Mouse (Mus musculus): ENCODE data around the gene Sh3pxd2a. TPM values are rescaled to one million over a fixed set of nuclear protein-coding genes. Genes with fewer than 3 reads are reported as not detected.

Sh3pxd2a gene
- polyA plus RNA-seq, 1 experiment from 2014 or later = 6.4 TPM

DNA sequence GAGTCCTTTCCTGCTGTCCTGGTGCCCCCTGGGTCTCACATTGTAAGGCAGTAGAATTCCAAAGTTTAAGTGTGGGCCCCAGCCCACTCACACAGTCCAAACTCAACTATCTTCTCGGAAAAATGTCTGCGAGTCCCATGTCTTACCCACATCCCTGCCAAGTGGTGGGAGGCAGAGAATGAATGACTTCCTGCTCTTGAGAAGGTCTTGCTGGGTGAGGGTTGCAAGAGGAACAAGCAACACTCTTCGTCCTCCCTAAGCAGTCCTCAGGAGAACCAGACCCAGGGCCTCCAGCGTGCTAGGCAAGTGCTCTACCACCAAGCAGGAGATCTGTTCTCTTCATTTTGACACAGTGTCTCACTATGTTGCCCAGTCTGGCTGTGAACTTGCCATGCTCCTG, 222.0 kb downstream of the Sh3pxd2a start:
- Histone ChIP-seq H3K27me3 (no peaks in the 10 kb centered on the region), H3K4me1 (peaks cover 16% of the 10 kb centered on the region), H3K27ac (no peak overlapping the region), H3K9me3 (replicated peaks) (no peaks in the 10 kb centered on the region), H3K36me3 (no peaks in the 10 kb centered on the region), H3K4me2 (no peak overlapping the region), H3K4me3 (replicated peaks) (no peak overlapping the region), H3K9ac (no peak overlapping the region)
- ATAC-seq (replicated peaks; ENCODE audit: low FRiP score) = no peak
- WGBS = 82% methylated on average over 4 of the region's 4 CpGs

DNA sequence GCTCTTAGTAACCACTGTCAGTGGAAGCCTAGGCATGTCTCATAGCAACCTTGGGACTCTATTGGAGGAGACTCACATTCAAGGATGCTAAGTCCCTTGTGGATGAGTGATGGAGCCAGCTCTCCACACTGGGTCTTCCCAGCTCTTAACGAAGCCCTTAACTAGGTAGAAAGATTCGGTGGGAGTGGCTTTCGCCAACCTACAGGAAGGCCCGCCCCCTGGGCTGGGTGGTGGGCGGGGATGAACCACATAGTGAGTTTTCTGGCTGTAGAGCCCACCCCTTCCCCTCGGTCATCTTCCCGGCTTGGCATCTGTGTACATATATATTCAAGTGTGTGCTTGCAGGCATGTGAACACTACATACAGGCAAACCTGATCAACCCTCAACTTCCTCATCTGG, 223.2 kb downstream of the Sh3pxd2a start:
- Histone ChIP-seq H3K4me3 (replicated peaks) (peak overlapping the region; percentile 41), H3K27ac (no peak overlapping the region), H3K9ac (no peak overlapping the region), H3K9me3 (replicated peaks) (no peaks in the 10 kb centered on the region), H3K27me3 (no peaks in the 10 kb centered on the region), H3K4me1 (peaks cover 16% of the 10 kb centered on the region), H3K36me3 (no peaks in the 10 kb centered on the region), H3K4me2 (peak overlapping the region; percentile 57)
- 68% methylated on average over 7 of the region's 7 CpGs for WGBS
- no peak for ATAC-seq (replicated peaks; ENCODE audit: low FRiP score)

GRCm38 (mm10) chr19:47240076-47240475, 224.1 kb downstream of the Sh3pxd2a start:
- Histone ChIP-seq H3K9ac (peak overlapping the region; percentile 29; the same call in 1 of the 2 replicates), H3K36me3 (no peaks in the 10 kb centered on the region), H3K4me3 (replicated peaks) (peak overlapping the region; percentile 41), H3K9me3 (replicated peaks) (no peaks in the 10 kb centered on the region), H3K27me3 (no peaks in the 10 kb centered on the region), H3K4me1 (peaks cover 16% of the 10 kb centered on the region), H3K27ac (no peak overlapping the region), H3K4me2 (peak overlapping the region; percentile 57)
- WGBS = 29% methylated on average over 12 of the region's 12 CpGs
- peak; percentile 87 for ATAC-seq (replicated peaks; ENCODE audit: low FRiP score)

GRCm38 (mm10) chr19:47233087-47233486, 231.1 kb downstream of the Sh3pxd2a start:
- Histone ChIP-seq H3K4me3 (replicated peaks) (no peak overlapping the region), H3K9me3 (replicated peaks) (no peaks in the 10 kb centered on the region), H3K4me1 (peaks cover 18% of the 10 kb centered on the region), H3K9ac (no peak overlapping the region), H3K27ac (no peak overlapping the region), H3K4me2 (no peak overlapping the region), H3K27me3 (no peaks in the 10 kb centered on the region), H3K36me3 (no peaks in the 10 kb centered on the region)
- WGBS = 93% methylated on average over 3 of the region's 3 CpGs
- ATAC-seq (replicated peaks; ENCODE audit: low FRiP score) = no peak

- Histone ChIP-seq H3K27me3 (no peaks in the 10 kb centered on the region), H3K9me3 (replicated peaks) (no peaks in the 10 kb centered on the region), H3K4me2 (no peak overlapping the region), H3K4me1 (peaks cover 20% of the 10 kb centered on the region), H3K36me3 (no peaks in the 10 kb centered on the region), H3K9ac (no peak overlapping the region), H3K27ac (no peak overlapping the region), H3K4me3 (replicated peaks) (no peak overlapping the region)
- no peak for ATAC-seq (replicated peaks; ENCODE audit: low FRiP score)
- 89% methylated on average over 5 of the region's 5 CpGs for WGBS
These were observed 231.9 kb downstream of the Sh3pxd2a start for GRCm38 (mm10) chr19:47232077-47232865.

DNA sequence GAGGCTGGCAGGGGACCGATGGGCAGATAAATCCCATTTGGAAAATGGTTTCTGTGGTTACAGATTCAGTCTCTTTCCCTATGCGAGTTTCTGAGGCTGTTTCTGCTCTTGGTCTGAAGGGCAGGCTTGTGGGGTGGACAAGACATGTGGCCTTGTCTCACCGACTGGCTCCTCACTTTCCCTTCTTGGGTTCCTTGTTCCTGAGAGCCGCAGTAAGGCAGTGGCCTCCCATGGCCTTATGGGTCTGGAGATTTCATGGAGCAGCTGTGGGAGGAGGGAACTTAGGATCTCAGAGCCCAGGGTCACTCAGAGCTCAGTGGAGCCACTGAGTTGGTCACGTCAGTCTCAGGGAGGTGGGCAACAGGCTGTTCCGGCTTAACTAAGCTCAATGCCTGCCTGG, 232.8 kb downstream of the Sh3pxd2a start:
- no peak for ATAC-seq (replicated peaks; ENCODE audit: low FRiP score)
- 87% methylated on average over 6 of the region's 6 CpGs for WGBS

DNA sequence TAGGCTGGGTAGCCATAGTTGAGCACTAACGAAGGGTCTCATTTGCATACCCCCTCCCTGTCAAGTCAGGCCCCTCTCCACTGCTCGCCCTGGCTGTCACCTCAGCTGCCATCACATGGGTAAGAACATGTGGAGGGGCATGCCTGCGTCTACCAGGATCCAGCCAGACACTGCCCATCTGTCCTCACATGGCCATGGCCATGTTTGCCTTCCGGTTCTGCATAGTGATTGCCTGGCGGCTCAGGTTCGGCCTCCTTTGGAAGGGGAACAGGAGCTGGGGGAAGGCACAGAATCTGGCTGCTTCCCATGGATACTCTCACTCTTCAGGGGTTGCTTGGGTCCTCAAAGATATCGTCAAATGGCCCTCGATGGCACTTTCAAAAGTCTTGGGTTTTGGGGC, 233.5 kb downstream of the Sh3pxd2a start:
- H3K27me3 ChIP-seq = no peaks in the 10 kb centered on the region
- H3K9ac ChIP-seq = no peak overlapping the region
- no peak overlapping the region for H3K4me2 ChIP-seq
- H3K27ac ChIP-seq = no peak overlapping the region
- no peak overlapping the region for H3K4me3 ChIP-seq (replicated peaks)
- ATAC-seq (replicated peaks; ENCODE audit: low FRiP score) = no peak
- H3K36me3 ChIP-seq = no peaks in the 10 kb centered on the region
- peaks cover 20% of the 10 kb centered on the region for H3K4me1 ChIP-seq
- WGBS = 89% methylated on average over 8 of the region's 8 CpGs
- no peaks in the 10 kb centered on the region for H3K9me3 ChIP-seq (replicated peaks)

More for the DNA sequence above, 232.8 kb downstream of the Sh3pxd2a start:
- Histone ChIP-seq H3K4me2 (no peak overlapping the region), H3K4me3 (replicated peaks) (no peak overlapping the region), H3K27me3 (no peaks in the 10 kb centered on the region), H3K27ac (no peak overlapping the region), H3K36me3 (no peaks in the 10 kb centered on the region), H3K9me3 (replicated peaks) (no peaks in the 10 kb centered on the region), H3K4me1 (peaks cover 20% of the 10 kb centered on the region), H3K9ac (no peak overlapping the region)

DNA sequence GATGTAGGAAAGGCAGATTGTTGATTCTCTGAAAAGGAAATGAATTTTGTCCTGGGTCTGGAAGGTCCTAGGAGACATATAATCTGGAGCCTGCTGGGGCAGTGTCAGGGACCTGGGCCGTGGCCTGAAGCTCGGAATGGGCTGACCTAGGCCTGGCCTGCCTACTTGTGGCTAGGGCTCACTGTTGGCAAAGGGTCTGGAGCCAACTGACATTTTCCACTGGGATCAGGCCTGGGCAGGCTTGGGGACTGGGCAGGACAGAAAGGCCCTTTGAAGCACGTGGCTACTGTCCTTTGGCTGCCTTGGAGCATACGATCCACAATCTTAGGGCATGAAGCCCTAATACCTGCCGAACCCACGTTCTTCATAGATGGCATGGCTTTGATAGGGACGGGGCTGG, 234.1 kb downstream of the Sh3pxd2a start:
- no peak for ATAC-seq (replicated peaks; ENCODE audit: low FRiP score)

DNA sequence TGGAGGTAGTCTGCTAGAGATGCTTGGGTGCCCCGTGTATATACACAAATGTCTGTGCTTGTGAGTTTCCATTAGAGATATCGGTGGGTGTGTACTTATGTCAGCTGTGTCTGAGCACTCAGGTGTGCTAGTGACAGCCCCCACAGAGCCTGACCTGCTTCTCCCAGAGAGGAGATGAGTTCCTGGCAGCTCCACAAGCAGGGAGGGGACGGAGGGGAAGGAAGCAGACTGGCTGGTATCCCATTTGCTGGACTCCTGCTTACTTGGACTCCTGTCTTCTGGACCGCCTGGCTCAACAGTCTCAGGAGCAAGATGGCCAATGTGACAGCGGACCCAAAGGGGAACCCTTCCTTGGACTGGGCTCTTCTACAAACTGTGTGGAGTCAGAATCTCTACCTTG, 234.7 kb downstream of the Sh3pxd2a start:
- 66% methylated on average over 5 of the region's 5 CpGs for WGBS
- Histone ChIP-seq H3K27me3 (no peaks in the 10 kb centered on the region), H3K4me3 (replicated peaks) (no peak overlapping the region), H3K4me1 (peaks cover 23% of the 10 kb centered on the region), H3K9ac (no peak overlapping the region), H3K36me3 (no peaks in the 10 kb centered on the region), H3K9me3 (replicated peaks) (no peaks in the 10 kb centered on the region), H3K4me2 (peak overlapping the region; percentile 60), H3K27ac (peak overlapping the region; percentile 71; the same call in 1 of the 2 replicates)
- ATAC-seq (replicated peaks; ENCODE audit: low FRiP score) = peak; percentile 14; the same call in 1 of the 2 replicates

More for the DNA sequence above, 234.1 kb downstream of the Sh3pxd2a start:
- Histone ChIP-seq H3K9me3 (replicated peaks) (no peaks in the 10 kb centered on the region), H3K27ac (no peak overlapping the region), H3K9ac (no peak overlapping the region), H3K4me3 (replicated peaks) (no peak overlapping the region), H3K4me2 (no peak overlapping the region), H3K36me3 (no peaks in the 10 kb centered on the region), H3K27me3 (no peaks in the 10 kb centered on the region), H3K4me1 (peaks cover 20% of the 10 kb centered on the region)
- WGBS = 91% methylated on average over 7 of the region's 7 CpGs

GRCm38 (mm10) chr19:47228725-47229252, 235.4 kb downstream of the Sh3pxd2a start:
- Histone ChIP-seq H3K4me2 (peak overlapping the region; percentile 60), H3K9ac (no peak overlapping the region), H3K27ac (peak overlapping the region; percentile 71), H3K4me3 (replicated peaks) (peak overlapping the region; percentile 33), H3K27me3 (no peaks in the 10 kb centered on the region), H3K36me3 (no peaks in the 10 kb centered on the region), H3K9me3 (replicated peaks) (no peaks in the 10 kb centered on the region), H3K4me1 (peaks cover 23% of the 10 kb centered on the region)
- under 1% methylated on average over 17 of the region's 17 CpGs for WGBS
- peak; percentile 90 for ATAC-seq (replicated peaks; ENCODE audit: low FRiP score)

DNA sequence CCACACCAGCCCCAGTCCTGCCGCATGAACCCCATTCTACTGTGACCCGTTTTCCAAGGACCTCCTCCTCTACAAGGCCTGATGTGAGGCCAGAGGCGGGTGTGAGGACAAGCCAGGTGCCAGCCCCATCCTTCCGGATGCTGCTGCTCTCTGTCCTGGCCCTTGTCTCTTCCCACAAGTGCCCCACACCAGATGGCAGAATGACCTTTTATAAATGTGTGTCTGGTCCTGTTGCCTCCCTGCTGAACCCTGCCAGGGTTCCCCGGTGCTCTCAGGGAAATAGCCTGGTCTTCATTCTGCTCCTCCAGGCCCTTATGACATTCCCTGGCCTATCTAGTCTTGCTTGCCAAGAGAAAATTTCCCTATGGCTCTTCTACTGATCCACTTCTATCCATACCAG, 238.4 kb downstream of the Sh3pxd2a start:
- Histone ChIP-seq H3K36me3 (no peaks in the 10 kb centered on the region), H3K4me3 (replicated peaks) (no peak overlapping the region)

GRCm38 (mm10) chr19:47224743-47225142, 239.5 kb downstream of the Sh3pxd2a start:
- H3K4me3 ChIP-seq (replicated peaks) = no peak overlapping the region
- 72% methylated on average over 4 of the region's 4 CpGs for WGBS
- H3K4me2 ChIP-seq = no peak overlapping the region
- ATAC-seq (replicated peaks; ENCODE audit: low FRiP score) = no peak
- no peaks in the 10 kb centered on the region for H3K36me3 ChIP-seq
- no peak overlapping the region for H3K27ac ChIP-seq
- no peak overlapping the region for H3K9ac ChIP-seq
- no peaks in the 10 kb centered on the region for H3K27me3 ChIP-seq
- no peaks in the 10 kb centered on the region for H3K9me3 ChIP-seq (replicated peaks)
- peaks cover 29% of the 10 kb centered on the region for H3K4me1 ChIP-seq

More for the DNA sequence above, 238.4 kb downstream of the Sh3pxd2a start:
- no peak overlapping the region for H3K4me2 ChIP-seq
- no peak overlapping the region for H3K9ac ChIP-seq
- H3K27ac ChIP-seq = no peak overlapping the region
- peaks cover 31% of the 10 kb centered on the region for H3K4me1 ChIP-seq
- H3K9me3 ChIP-seq (replicated peaks) = no peaks in the 10 kb centered on the region
- H3K27me3 ChIP-seq = no peaks in the 10 kb centered on the region
- 86% methylated on average over 5 of the region's 5 CpGs for WGBS
- no peak for ATAC-seq (replicated peaks; ENCODE audit: low FRiP score)

Measured in kidney, embryonic 15.5 days (tissue).